Mouse (Mus musculus) fat pad, adult 2 months (tissue): ENCODE data around the gene Grk6.
"Not testable (repeated sequence)": the region's sequence is repeated elsewhere in the genome, so short reads cannot be mapped to it uniquely, and the experiment has no call there.

ENCODE experiments used
- DNase-seq: peaks from one replicate; pipeline ENCODE4 v3.0.0-alpha.2; 2011; ENCODE audit warnings: low read depth, low spot score; ENCODE audit errors: extremely low read depth

Grk6 gene

GRCm38 (mm10) chr13:55420933-55421800 is 23.7 kb upstream of the Grk6 start:
- no peak for DNase-seq

GRCm38 (mm10) chr13:55426613-55427012 is 18.3 kb upstream of the Grk6 start, which contains the start of gene F12:
F12 (minus strand) TSS chr13:55426793.
- DNase-seq = no peak

GRCm38 (mm10) chr13:55429226-55429888 is 15.5 kb upstream of the Grk6 start:
- DNase-seq = no peak

- no peak for DNase-seq
These were observed 14.3 kb upstream of the Grk6 start for GRCm38 (mm10) chr13:55430566-55430965.

GRCm38 (mm10) chr13:55431889-55432685 is 12.8 kb upstream of the Grk6 start:
- no peak for DNase-seq

GRCm38 (mm10) chr13:55437111-55437629 is 7.7 kb upstream of the Grk6 start:
- not testable (repeated sequence) for DNase-seq

- DNase-seq = no peak
These were observed 1.0 kb upstream of the Grk6 start for GRCm38 (mm10) chr13:55443799-55444285.

GRCm38 (mm10) chr13:55444286-55444936 is 461 bp upstream of the Grk6 start:
- no peak for DNase-seq

- no peak for DNase-seq
These were observed 654 bp downstream of the Grk6 start for GRCm38 (mm10) chr13:55445361-55446091.

- DNase-seq = no peak
These were observed 1.7 kb downstream of the Grk6 start for GRCm38 (mm10) chr13:55446483-55447105.

GRCm38 (mm10) chr13:55447543-55447943 is 2.7 kb downstream of the Grk6 start:
- no peak for DNase-seq

- DNase-seq = no peak
These were observed 3.3 kb downstream of the Grk6 start for GRCm38 (mm10) chr13:55448131-55448530.

- DNase-seq = no peak
These were observed 4.3 kb downstream of the Grk6 start for GRCm38 (mm10) chr13:55449205-55449604.

- DNase-seq = no peak
These were observed 5.0 kb downstream of the Grk6 start for GRCm38 (mm10) chr13:55449679-55450441.

GRCm38 (mm10) chr13:55450511-55450980 is 5.7 kb downstream of the Grk6 start:
- no peak for DNase-seq

GRCm38 (mm10) chr13:55451296-55451695 is 6.4 kb downstream of the Grk6 start:
- DNase-seq = no peak

- DNase-seq = no peak
These were observed 7.1 kb downstream of the Grk6 start for GRCm38 (mm10) chr13:55451785-55452549.

GRCm38 (mm10) chr13:55462965-55463364 is 18.1 kb downstream of the Grk6 start:
- no peak for DNase-seq
